Mouse (Mus musculus): ENCODE measurements at regions not wholly inside any gene's neighbourhood (a gene's known extent, or its start where the extent isn't known, plus 50 kb on each side); places are given as distances from the start of the nearest gene placed in this dataset.
"Not testable (repeated sequence)": the region's sequence is repeated elsewhere in the genome, so short reads cannot be mapped to it uniquely, and the experiment has no call there.

DNA sequence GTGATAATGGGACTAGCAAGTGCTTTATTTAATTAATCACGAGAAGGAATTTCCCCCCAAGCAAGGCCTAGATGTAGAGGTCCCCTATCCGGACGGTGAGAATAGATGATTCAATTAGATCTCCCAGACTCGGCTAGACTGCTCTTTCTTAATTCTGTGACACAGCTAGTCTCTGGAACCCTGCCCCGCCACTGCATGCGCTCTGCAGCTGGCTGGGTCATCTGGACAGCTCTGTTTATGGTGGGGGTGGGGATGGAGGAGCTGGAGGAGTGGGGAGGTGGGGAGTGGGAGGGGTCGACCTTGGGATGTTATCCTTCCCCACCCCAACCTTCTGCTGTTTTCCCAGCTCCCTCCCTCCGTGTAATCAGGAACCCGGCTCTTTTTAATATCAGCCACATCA, 147.5 kb upstream of the Sfswap start:
- DNase-seq (ENCODE audit: low spot score in 2 of 2) = no peak

DNA sequence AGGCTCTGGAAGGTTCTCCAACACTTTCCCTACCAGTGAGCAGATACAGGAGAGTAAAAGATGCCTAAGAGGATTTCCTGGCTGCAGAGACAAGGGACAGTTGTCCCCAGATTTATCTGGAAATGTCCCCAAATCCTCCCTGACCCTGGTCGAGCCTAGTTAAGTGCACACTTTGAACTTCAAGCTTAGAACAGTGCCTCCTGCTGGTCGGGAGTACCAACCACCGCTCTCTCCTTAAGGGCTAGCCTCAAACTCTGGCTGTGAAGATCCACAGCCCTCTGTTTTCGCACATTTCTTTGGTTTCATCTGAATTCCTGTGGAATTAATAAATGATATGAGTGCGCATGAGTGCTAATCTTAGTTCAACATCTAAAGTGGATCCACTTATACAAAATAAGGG, 146.1 kb upstream of the Sfswap start:
- no peak for DNase-seq (ENCODE audit: low spot score in 2 of 2)

DNA sequence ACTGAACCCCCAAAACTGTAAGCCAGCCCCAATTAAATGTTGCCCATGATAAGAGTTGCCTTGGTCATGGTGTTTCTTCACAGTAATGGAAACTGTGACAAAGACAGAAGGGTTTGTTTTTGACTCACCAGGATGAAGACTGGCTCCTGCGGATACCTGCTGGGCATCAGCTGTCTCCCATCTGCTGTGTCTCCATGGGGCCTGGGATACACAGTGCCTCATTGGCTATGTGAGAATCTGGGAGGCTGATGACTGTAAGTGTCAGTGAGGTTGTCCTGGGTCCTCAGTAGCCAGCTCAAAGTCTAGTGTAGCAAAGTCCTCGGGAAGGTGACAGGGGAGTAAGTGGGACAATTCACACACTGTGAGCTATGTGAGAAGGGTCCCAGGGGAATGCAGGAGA, 139.5 kb upstream of the Sfswap start:
- no peak for DNase-seq (ENCODE audit: low spot score in 2 of 2)

DNA sequence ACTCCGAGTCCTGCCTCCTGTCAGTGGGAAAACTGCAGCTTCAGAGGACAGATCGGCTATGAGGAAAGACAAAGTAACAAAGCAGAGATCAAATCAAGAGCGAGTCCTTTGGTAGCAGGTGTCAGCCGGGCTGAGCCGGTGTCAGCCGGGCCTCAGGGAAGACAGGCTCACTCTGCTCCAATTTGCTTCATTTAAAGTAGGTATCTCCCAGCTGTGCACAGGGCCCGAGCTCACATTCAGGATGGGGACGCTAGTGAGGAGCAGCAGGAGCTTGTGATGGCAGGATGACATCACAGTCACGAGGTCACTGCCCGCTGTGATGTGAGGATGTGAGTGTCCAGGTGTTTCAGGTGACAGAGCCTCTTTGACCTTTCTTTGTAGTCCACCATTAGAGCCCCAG, 137.8 kb upstream of the Sfswap start:
- no peak for DNase-seq (ENCODE audit: low spot score in 2 of 2)

DNA sequence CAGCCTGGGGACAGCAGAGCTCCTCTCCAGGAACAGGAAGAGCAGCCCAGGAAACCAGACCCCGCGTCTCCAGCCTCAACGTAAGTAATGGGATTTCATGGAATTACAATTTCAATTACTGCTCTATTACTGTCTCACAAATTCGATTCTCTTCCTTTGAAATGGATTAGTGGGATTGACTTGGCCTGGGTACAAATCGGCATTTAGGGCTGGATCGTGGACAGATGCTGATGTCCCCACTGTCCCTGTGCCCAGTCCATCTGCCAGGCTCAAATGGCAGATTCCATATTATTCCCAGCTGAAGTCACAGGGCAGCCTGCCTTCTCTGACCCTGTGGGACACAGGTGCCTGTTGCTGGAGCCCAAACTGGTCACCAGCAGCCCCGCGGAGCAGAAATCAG, 136.0 kb upstream of the Sfswap start:
- no peak for DNase-seq (ENCODE audit: low spot score in 2 of 2)

DNA sequence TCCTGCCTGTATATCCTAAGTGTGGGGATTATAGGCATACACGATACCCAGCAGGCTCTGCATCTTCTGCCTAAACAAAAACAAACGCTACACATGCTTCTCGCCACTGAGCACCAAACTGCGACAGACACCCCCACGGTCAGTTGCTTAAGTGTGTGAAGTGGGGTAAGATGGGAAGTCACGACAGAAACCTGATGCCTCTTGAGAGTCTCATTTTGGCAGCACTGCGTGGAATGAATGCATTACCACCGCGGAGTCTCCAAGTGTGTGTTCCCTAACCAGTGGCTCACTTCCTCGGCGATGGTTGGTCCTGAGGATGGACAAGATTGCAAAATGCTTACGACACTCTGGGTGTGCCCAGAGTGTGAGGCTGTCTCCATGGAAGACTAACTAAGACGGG, 133.8 kb upstream of the Sfswap start:
- DNase-seq (ENCODE audit: low spot score in 2 of 2) = no peak

DNA sequence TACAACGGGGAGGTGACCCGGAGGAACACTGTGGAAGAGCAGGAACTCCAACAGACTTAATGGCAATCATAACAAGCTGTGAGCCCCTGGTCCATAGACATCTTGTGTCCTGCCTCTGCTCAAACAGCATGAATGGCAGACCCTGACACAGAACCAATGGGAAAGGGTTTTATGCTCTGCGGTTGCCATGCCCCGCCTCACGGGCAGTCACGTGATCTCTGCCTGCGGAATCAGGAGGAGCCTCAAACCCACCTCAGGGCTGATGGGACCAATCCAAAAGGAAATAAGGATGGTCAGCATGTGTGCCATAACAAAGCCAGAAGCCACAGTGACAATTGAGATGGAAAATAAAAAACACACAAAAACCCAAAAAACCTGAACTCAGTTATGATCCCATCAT, 120.2 kb upstream of the Sfswap start:
- DNase-seq (ENCODE audit: low spot score in 2 of 2) = no peak

DNA sequence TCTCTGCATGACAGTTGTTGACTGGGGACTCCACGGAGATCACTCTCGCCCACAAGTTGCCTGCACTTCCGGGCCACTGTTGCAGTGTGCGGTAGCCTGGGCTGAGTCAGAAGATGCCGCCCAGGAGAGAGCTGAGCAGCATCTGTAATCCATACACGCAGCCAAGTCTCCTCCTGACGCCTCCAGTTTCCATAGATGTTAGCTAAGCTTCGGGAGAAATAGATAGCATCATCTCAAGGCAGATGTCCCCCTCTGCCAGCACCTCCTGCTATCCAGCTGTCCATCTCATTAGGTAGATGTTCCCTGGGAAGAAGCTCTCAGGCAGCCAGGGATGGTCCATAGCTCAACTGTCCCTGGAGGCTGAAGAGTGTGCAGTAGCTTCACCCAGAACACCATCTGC, 116.0 kb upstream of the Sfswap start:
- no peak for DNase-seq (ENCODE audit: low spot score in 2 of 2)

DNA sequence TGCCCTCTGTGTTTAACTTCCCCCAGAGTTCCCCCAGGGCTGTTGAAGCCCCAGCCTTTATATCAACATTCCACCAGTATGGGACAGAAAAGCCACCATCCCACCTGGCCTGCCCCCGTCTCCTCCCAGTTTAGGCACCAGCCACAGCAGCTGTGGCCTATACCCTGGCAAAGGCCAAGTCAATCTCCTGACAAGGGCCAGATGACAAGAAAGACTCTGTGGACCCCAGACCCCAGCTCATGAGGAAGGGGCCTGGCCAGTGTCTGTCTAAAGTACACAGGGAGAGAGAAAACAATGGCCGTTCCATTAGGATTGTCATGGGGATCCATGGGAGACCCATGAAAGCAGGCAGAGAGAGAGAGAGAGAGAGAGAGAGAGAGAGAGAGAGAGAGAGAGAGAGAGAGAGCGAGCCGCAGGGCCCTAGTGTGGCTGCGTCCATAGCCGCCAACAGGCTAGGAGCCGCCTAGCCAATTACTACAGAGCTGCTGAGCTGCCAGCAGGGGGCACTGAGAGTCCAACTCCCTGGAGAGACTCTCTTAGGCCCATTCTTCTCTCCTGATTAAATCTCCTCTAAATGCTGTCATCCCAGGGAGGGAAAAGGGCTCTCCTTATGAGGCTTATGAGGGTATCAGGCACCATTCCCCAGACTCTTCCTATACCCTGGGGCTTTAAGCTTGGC, 114.9 kb upstream of the Sfswap start:
- DNase-seq (ENCODE audit: low spot score in 2 of 2) = not testable (repeated sequence)

DNA sequence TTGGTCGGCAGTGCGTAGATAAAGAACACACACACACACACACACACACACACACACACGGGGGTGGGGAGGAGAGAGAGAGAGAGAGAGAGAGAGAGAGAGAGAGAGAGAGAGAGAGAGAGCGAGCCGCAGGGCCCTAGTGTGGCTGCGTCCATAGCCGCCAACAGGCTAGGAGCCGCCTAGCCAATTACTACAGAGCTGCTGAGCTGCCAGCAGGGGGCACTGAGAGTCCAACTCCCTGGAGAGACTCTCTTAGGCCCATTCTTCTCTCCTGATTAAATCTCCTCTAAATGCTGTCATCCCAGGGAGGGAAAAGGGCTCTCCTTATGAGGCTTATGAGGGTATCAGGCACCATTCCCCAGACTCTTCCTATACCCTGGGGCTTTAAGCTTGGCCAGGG, 114.3 kb upstream of the Sfswap start:
- DNase-seq (ENCODE audit: low spot score in 2 of 2) = not testable (repeated sequence)

DNA sequence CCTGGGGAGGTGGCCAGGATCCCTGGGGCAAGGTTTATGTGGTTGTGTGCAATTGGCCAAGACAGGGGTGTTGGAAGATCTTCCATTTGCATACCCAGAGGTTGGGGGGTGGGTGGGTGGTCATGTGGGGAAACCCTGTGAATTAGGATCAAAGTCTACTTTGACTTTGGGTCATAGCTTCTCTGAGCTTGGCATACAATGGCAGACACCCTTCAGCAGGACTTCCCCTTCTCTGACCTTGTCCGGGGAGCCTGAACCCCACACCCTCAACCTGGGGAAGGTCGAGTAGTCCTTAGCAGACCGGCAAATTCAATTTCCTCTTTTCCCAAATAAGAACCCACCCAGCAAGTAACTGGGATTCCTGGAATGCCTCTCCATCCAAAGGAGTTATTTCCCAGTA, 113.7 kb upstream of the Sfswap start:
- no peak for DNase-seq (ENCODE audit: low spot score in 2 of 2)

DNA sequence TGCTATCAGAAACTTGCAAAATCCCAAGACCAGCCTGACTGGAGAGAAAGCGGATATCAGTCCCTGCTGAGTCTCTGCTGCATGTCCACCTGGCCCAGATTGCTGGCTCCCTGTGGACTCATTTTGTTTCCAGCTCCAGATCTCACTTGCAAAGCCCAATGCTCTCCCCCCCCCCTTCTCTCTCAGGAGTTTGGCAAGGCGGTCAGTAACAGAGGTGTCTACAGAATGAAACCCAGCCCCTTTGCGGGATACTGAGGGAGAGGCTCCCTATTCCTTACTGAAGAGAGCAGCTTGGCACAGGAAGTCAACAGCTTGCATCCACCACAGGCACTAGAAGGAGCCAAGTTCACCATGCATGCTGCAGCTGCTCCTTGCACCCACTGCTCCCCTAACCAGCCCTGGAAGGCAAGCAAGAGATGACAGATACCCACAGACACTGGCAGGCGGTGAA, 110.1 kb upstream of the Sfswap start:
- no peak for DNase-seq (ENCODE audit: low spot score in 2 of 2)

DNA sequence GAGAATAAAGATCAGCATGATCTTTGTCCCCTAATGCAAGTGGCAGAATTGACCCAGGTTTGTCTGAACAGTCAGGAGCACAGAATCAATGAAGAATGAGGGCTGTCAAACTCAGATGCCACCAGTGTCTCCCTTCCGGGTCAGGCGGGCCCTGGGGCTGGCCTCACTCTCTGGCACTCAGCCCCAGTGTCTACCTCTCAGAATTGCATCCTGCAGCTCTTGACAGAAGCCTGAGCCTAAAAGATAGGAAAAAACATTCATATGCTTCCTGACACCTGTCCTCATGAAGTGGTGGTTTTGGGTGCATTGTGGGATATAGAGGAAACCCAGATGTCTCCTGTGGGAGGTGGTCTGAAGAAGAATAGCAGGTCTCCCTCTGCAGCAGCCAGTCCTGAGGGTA, 107.9 kb upstream of the Sfswap start:
- no peak for DNase-seq (ENCODE audit: low spot score in 2 of 2)

DNA sequence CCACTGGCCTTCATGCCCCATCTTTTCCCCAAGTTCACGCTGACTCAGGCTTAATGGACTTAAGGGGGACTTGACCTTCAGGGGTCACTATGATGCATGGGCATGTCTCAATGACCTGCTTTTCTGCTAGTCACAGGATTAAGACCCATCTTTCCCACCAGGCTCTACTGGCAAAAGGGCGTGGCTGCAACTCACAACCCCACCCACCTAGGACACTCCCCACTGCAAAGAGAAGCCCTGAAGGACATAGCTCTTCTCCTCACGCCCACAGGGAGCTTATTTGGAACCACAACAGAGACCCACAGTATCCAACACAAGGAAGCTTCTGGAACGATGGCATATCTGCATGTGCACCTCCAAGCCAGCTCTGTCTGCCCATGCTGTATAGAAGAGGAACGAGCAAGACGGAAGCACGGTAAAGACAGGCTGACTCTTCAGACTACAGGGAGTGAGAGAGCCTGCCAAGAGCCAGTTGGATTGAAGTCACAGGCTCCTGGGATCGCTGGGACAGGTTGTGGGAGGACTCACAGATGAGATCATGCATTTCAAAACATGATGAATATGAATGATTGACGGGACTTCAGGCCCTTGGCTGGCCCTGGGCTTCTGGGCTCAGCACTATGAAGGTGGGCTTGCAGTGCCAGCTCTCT, 107.3 kb upstream of the Sfswap start:
- no peak for DNase-seq (ENCODE audit: low spot score in 2 of 2)

DNA sequence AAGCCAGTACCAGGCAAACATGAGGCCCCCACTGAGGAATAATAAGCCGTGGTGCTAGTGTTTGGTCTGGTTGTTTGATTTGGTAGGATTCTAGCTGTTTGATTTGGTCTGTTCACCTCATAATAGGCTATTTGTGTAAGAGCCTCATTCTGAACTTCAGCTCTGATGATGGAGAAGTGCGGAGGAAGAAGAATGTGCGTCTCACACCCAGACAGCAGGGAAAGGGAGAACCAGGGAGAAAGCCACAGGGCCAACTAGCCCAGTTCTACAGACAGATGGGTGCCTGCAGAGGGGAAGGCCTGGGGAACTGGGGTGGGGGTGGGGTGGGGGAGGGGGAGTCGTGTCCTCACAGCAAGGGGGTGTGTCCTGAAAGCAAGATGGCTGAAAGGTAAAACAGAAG, 106.6 kb upstream of the Sfswap start:
- no peak for DNase-seq (ENCODE audit: low spot score in 2 of 2)

DNA sequence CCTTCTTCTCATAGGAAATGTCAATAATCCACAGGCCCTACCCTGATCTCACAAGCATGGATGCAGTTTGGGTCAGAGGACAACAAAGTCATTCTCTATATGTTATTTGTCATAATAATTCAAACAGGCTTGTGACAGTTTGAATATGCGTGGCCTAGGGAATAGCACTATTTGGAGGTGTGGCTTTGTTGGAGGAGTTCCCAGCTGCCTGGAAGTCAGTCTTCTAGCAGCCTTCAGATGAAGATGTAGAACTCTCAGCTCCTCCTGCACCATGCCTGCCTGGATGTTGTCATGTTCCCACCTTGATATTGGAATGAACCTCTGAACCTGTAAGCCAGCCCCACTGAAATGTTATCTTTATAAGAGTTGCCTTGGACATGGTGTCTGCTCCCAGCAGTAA, 103.7 kb upstream of the Sfswap start:
- no peak for DNase-seq (ENCODE audit: low spot score in 2 of 2)

DNA sequence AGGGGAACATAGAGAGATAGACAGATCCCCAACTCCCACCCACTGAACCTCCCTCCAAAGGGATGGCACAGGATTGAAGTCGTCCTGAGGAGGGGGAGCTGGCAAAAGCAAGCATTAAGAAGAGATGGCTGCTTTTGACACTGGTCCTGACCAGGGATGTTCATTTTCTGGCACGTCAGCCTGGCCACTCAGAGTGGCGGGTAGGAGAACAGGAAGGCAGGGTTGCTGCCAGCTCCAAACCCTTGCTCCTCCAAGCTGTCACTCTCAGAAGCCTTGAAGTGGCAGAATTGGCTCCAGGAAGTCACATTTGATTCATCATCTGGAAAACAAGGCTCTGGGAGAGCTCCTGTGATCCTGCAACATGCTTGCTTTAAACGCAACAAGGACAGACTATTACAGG, 94.8 kb upstream of the Sfswap start:
- no peak for DNase-seq (ENCODE audit: low spot score in 2 of 2)

DNA sequence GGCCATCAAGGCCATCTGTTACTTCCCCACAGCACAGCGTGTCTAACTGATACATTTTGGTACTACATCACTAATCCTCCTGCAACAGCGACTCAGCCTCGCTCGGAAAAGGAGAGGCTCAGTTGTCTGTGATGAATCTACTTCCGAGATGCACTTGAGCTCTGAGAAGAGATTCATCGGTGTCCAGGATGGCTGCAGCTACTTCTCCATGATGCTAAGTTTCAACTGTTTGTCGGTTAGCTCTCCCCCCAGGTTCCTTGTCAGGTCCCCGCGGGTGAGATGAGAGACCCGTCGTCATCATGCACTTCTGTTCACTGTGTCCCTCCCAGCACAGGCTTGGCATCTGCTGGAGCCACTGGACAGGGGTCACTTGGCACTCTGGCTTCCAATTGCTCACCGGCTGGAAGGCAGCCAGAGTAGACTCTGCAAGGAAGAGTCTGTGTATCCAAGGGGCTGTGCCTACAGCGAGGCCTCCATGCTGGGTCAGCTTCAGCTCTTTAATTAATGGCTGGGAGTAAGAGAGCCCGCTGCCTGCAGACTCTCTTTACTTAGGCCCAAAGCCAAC, 91.5 kb upstream of the Sfswap start:
- no peak for DNase-seq (ENCODE audit: low spot score in 2 of 2)

DNA sequence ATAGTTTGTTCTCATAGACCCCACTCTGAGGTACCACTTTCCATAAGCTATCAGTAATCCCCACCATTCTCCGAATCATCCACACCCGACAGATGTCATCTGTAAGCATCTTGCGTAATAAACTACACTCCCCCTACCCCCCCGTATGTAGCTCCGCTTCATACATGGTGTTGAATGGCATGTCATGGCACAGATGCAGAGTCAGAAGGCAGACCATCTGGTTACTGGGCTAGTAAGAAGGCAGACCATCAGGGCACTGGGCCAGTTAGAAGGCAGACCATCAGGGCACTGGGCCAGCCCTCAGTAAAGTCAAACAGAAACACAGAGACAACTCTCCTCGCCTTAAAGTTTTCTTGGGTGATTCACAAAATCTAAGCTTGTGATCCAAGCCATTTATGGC, 88.9 kb upstream of the Sfswap start:
- DNase-seq (ENCODE audit: low spot score in 2 of 2) = no peak

DNA sequence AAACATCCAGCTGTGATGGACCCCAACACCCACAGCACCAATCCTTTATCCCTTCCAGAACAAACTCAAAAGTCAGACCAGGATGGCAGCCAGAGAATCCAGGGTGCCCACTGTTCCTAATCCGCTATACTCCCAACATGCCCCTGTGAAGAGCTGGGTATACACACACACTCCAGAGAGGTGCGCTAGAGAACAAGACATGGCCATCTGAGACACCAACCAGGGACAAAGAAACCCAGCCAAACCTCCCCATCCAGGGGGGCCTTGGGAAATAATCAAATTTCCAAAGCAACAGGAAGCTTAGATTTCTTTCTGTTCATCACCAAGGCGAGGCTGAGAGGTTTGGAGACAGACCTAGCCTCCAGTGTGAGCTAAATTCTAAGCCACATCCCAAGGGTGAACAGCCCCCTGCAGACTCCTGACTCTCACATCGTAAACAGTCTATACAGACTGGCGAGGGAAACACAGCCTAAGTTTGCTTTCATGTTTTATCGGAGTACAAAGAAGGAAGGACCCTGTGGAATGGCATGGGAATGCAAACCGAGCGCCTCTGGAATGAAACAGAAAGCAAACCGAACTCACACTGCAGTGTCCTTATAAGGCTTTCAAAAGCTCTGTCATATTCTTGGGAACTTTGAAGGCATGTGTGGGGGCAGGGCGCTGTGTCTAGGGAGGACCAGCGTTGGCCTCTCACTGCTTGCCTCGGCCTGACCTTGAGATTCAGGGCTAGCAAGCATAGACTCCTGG, 85.9 kb upstream of the Sfswap start:
- DNase-seq (ENCODE audit: low spot score in 2 of 2) = peak in 1 of 2 experiments; percentile 2

DNA sequence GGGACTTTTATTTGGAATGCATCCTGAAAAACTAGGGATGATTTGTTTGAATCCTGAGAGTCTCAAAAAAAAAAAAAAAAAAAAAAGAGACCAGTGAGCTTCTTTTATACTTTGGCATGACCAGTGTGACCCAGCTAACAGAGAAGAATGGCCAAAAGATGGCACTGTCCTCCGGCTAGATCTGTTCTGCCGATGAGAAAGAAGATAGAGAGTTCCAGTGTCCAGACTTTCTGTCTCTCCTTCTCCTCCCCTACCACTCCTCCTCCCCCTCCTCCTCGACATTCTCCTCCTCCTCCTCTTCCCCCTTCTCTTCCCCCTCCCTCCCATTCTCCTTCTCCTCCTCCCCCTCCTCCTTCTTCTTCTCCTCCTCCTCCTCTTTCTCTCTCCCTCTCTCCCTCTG, 84.6 kb upstream of the Sfswap start:
- no peak for DNase-seq (ENCODE audit: low spot score in 2 of 2)

DNA sequence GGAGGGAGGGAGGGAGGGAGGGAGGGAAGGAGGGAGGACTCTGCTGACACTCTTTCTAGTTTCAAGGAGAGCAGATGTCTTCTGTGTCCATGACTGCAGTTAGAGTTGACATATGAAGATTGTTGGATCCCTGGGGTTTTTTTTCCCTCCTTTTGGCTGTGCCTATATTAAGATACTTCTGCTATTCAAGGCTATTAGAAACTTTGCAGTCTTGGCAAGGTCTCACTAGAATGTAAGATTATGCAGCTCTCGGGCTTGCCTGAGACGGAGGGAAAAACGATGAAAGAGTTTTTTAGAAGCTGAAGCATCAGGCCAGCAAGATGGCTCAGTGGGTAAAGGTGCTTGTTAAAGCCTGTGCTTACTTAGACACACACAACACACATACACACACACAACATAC, 83.5 kb upstream of the Sfswap start:
- no peak for DNase-seq (ENCODE audit: low spot score in 2 of 2)

DNA sequence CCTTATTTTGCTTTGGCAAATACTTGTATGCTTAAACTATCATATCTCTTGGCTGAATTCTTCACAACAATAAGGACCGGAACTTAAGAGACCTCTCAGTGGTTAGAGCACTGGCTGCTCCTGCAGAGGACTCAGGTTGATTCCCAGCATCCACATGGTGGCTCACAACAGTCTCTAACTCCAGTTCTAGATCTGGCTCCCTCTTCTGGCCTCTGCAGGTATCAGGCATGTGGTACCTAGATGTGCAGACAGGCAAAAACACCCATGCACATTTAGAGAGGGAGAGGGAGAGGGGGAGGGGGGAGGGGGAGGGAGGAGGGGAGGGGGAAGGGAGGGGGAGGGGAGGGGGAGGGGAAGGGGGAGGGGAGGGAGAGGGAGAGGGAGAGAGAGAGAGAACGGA, 80.0 kb upstream of the Sfswap start:
- DNase-seq (ENCODE audit: low spot score in 2 of 2) = no peak

Data from spleen, postnatal 36 days (tissue).